Mouse (Mus musculus): Measurements from ENCODE around the gene B3glct.

- TF ChIP-seq CTCF (IDR thresholded peaks at IDR 0.05; ENCODE audit: borderline replicate concordance, insufficient read depth, low read depth, low read length): no peak
- TF ChIP-seq POLR2A (IDR thresholded peaks at IDR 0.05; ENCODE audit: borderline replicate concordance, insufficient read depth, low read length): no peak
Observed at GRCm38 (mm10) chr5:149767116-149767515, 89.1 kb downstream of the B3glct start.
